ENCODE assay signal across 10 mouse cellular contexts in genomic region chr7:116029991-116030390, GRCm38 (mm10). TPM values are rescaled to one million over a fixed set of nuclear protein-coding genes. Genes with fewer than 3 reads are reported as not detected.
A peak's percentile ranks its signal among the peaks of the same experiment; 100 is the strongest.
DNase-seq lines count a peak whose midpoint lies in the region; ATAC-seq lines count a peak whose summit lies in the region.
"Had no signal": no experiment of that assay in that cellular context is flagged by ENCODE, and none has a peak within 500 bp of the region (broad histone marks: within the 10 kb centered on the region; RNA-seq: fewer than 3 reads in every experiment).

No protein-coding gene starts in this region.

- no peak overlapping the region for H3K9ac ChIP-seq in lung, embryonic 15.5 days
- peak overlapping the region; percentile 99 for H3K9ac ChIP-seq in forebrain, embryonic 13.5 days
- peak overlapping the region; percentile 93; the same call in 1 of the 2 replicates for H3K9ac ChIP-seq in limb, embryonic 12.5 days (replicated peaks)
- no peak overlapping the region for H3K9ac ChIP-seq in stomach, embryonic 15.5 days
- H3K9ac ChIP-seq: intestine, embryonic 15.5 days; liver, embryonic 13.5 days had no signal

- peak overlapping the region; percentile 98 for H3K4me2 ChIP-seq in lung, embryonic 15.5 days
- peak overlapping the region; percentile 99 for H3K4me2 ChIP-seq in forebrain, embryonic 13.5 days
- H3K4me2 ChIP-seq in limb, embryonic 12.5 days: peak overlapping the region; percentile 96
- H3K4me2 ChIP-seq in stomach, embryonic 15.5 days: 0 out of 2 replicates have a peak overlapping the region, but pooled peaks have one; percentile 98

- WGBS in lung, embryonic 15.5 days: 61% methylated on average over 3 of the region's 3 CpGs
- 10% methylated on average over 3 of the region's 3 CpGs for WGBS in forebrain, embryonic 13.5 days
- 40% methylated on average over 3 of the region's 3 CpGs for WGBS in limb, embryonic 12.5 days
- WGBS in stomach, embryonic 15.5 days: 71% methylated on average over 3 of the region's 3 CpGs

- no peaks in the 10 kb centered on the region for H3K9me3 ChIP-seq in lung, embryonic 15.5 days
- no peaks in the 10 kb centered on the region for H3K9me3 ChIP-seq in forebrain, embryonic 13.5 days (replicated peaks)
- H3K9me3 ChIP-seq in limb, embryonic 12.5 days: no peaks in the 10 kb centered on the region
- H3K9me3 ChIP-seq in stomach, embryonic 15.5 days: no peaks in the 10 kb centered on the region
- H3K9me3 ChIP-seq: intestine, embryonic 15.5 days; liver, embryonic 13.5 days had no signal

- H3K27ac ChIP-seq in lung, embryonic 15.5 days: peak overlapping the region; percentile 92; the same call in 1 of the 2 replicates
- H3K27ac ChIP-seq in forebrain, embryonic 13.5 days: peak overlapping the region; percentile 95
- H3K27ac ChIP-seq in limb, embryonic 12.5 days: no peak overlapping the region
- H3K27ac ChIP-seq in stomach, embryonic 15.5 days: no peak overlapping the region
- H3K27ac ChIP-seq: intestine, embryonic 15.5 days; liver, embryonic 13.5 days had no signal

- ATAC-seq in lung, embryonic 15.5 days (ENCODE audit: borderline replicate concordance, extremely low read depth, low FRiP score, low TSS enrichment): no peak
- no peak for ATAC-seq in forebrain, embryonic 13.5 days
- no peak for ATAC-seq in limb, embryonic 12.5 days (ENCODE audit: insufficient number of reproducible peaks, insufficient read depth, low FRiP score, low TSS enrichment, low read depth)
- ATAC-seq in stomach, embryonic 15.5 days (ENCODE audit: insufficient read depth, low FRiP score, low read depth): no peak
- ATAC-seq in monocyte, adult 5-6 weeks (replicated peaks; ENCODE audit: insufficient number of reproducible peaks, low FRiP score, low TSS enrichment, poor library complexity, severe bottlenecking): no peak
- ATAC-seq: intestine, embryonic 15.5 days had no signal

- peak overlapping the region; percentile 60; the same call in 1 of the 2 replicates for H3K4me3 ChIP-seq in lung, embryonic 15.5 days
- H3K4me3 ChIP-seq in forebrain, embryonic 13.5 days: peak overlapping the region; percentile 75
- peak overlapping the region; percentile 65 for H3K4me3 ChIP-seq in limb, embryonic 12.5 days (replicated peaks)
- no peak overlapping the region for H3K4me3 ChIP-seq in stomach, embryonic 15.5 days (replicated peaks)

- no peaks in the 10 kb centered on the region for H3K36me3 ChIP-seq in lung, embryonic 15.5 days
- no peaks in the 10 kb centered on the region for H3K36me3 ChIP-seq in forebrain, embryonic 13.5 days (ENCODE audit: poor library complexity, severe bottlenecking)
- no peaks in the 10 kb centered on the region for H3K36me3 ChIP-seq in limb, embryonic 12.5 days
- H3K36me3 ChIP-seq in stomach, embryonic 15.5 days: no peaks in the 10 kb centered on the region
- H3K36me3 ChIP-seq: intestine, embryonic 15.5 days; liver, embryonic 13.5 days had no signal

- DNase-seq in lung, adult 18-20 months: no peak
- DNase-seq in adrenal gland, adult 2 months: no peak
- DNase-seq in natural killer cell, adult 2 months (ENCODE audit: low spot score in 2 of 2): no peak
- DNase-seq: liver, embryonic 13.5 days had no signal

- H3K27me3 ChIP-seq in lung, embryonic 15.5 days: peaks cover 20% of the 10 kb centered on the region
- no peaks in the 10 kb centered on the region for H3K27me3 ChIP-seq in forebrain, embryonic 13.5 days
- H3K27me3 ChIP-seq in limb, embryonic 12.5 days: peaks cover 24% of the 10 kb centered on the region; the same call in 1 of the 2 replicates
- H3K27me3 ChIP-seq in stomach, embryonic 15.5 days (replicated peaks): peaks cover 7% of the 10 kb centered on the region

- peaks cover 20% of the 10 kb centered on the region for H3K4me1 ChIP-seq in lung, embryonic 15.5 days
- peaks cover 66% of the 10 kb centered on the region for H3K4me1 ChIP-seq in forebrain, embryonic 13.5 days
- H3K4me1 ChIP-seq in limb, embryonic 12.5 days (replicated peaks): peaks cover 32% of the 10 kb centered on the region
- peaks cover 16% of the 10 kb centered on the region; the same call in 1 of the 2 replicates for H3K4me1 ChIP-seq in stomach, embryonic 15.5 days

RNA-seq across cellular contexts. Expression of gene Sox6, which starts 8.6 kb away (rescaled TPM):
- polyA plus RNA-seq in lung, embryonic 15.5 days (2015; fragmentation: Nextera tagmentation; extraction: Ambion mirVana): 23.1 and 24.1 TPM in 2 replicates
- polyA plus RNA-seq in forebrain, embryonic 13.5 days (2015; fragmentation: Nextera tagmentation; extraction: Ambion mirVana): 143 and 149 TPM in 2 replicates
- 77.9 and 91.5 TPM in 2 replicates for polyA plus RNA-seq in limb, embryonic 12.5 days (2016; fragmentation: Nextera tagmentation; extraction: Ambion mirVana)
- 36.3 and 42.4 TPM in 2 replicates for polyA plus RNA-seq in stomach, embryonic 15.5 days (2015; fragmentation: Nextera tagmentation; extraction: Ambion mirVana)
- 10 to 100 TPM; 22.1 to 22.7 TPM for total RNA-seq in adrenal gland, adult 2 months (2021)
- 3.7 and 4.4 TPM in 2 replicates for polyA plus RNA-seq in adrenal gland, adult 2 months (2012; rRNA removed)
- total RNA-seq in monocyte, adult 5-6 weeks (2017): 0.29 to 2.1 TPM in 2 of 3 replicates, not detected in the other

RNA-seq across cellular contexts. Expression of gene 1110004F10Rik, which starts 9.2 kb away (rescaled TPM):
- polyA plus RNA-seq in lung, embryonic 15.5 days (2015; fragmentation: Nextera tagmentation; extraction: Ambion mirVana): 254 and 260 TPM in 2 replicates
- 372 and 377 TPM in 2 replicates for polyA plus RNA-seq in forebrain, embryonic 13.5 days (2015; fragmentation: Nextera tagmentation; extraction: Ambion mirVana)
- polyA plus RNA-seq in limb, embryonic 12.5 days (2016; fragmentation: Nextera tagmentation; extraction: Ambion mirVana): 318 and 335 TPM in 2 replicates
- polyA plus RNA-seq in stomach, embryonic 15.5 days (2015; fragmentation: Nextera tagmentation; extraction: Ambion mirVana): 226 and 230 TPM in 2 replicates
- 100 to 1,000 TPM in 1 of 2 experiments, 10 to 100 TPM in 1; 92.1 to 123 TPM for total RNA-seq in adrenal gland, adult 2 months (2021)
- 25.7 and 26.8 TPM in 2 replicates for polyA plus RNA-seq in adrenal gland, adult 2 months (2012; rRNA removed)
- 163 to 218 TPM (median 176 TPM) in 3 replicates for total RNA-seq in monocyte, adult 5-6 weeks (2017)

RNA-seq across cellular contexts. Expression of gene Gm4353, which starts 54.4 kb away (rescaled TPM):
- 0.36 and 1.1 TPM in 2 replicates for polyA plus RNA-seq in lung, embryonic 15.5 days (2015; fragmentation: Nextera tagmentation; extraction: Ambion mirVana)
- 0.57 and 1.6 TPM in 2 replicates for polyA plus RNA-seq in forebrain, embryonic 13.5 days (2015; fragmentation: Nextera tagmentation; extraction: Ambion mirVana)
- polyA plus RNA-seq in limb, embryonic 12.5 days (2016; fragmentation: Nextera tagmentation; extraction: Ambion mirVana): 1.5 and 1.6 TPM in 2 replicates
- 0.46 and 3.0 TPM in 2 replicates for polyA plus RNA-seq in stomach, embryonic 15.5 days (2015; fragmentation: Nextera tagmentation; extraction: Ambion mirVana)
- total RNA-seq in adrenal gland, adult 2 months (2021): 1 to 10 TPM; 5.1 to 7.8 TPM
- polyA plus RNA-seq in adrenal gland, adult 2 months (2012; rRNA removed): 4.4 and 7.8 TPM in 2 replicates
- total RNA-seq in monocyte, adult 5-6 weeks (2017): 0.67 to 1.2 TPM (median 0.75 TPM) in 3 replicates

Comparison
In these comparisons a context has a peak if more than half of its experiments do, and no peak if none do; other contexts are left out.
1. H3K27ac ChIP-seq: peak in lung, embryonic 15.5 days (single experiment) and forebrain, embryonic 13.5 days (single experiment); none in limb, embryonic 12.5 days (single experiment) and stomach, embryonic 15.5 days (single experiment).
2. H3K9ac ChIP-seq: peak in forebrain, embryonic 13.5 days (single experiment) and limb, embryonic 12.5 days (single experiment); none in lung, embryonic 15.5 days (single experiment) and stomach, embryonic 15.5 days (single experiment).
3. Peak in every context shown above with its lines, with median percentiles within 50 percentile points of each other: H3K4me2 ChIP-seq.